Mouse (Mus musculus): ENCODE measurements around the gene Fam161b. TPM values are rescaled to one million over a fixed set of nuclear protein-coding genes. Genes with fewer than 3 reads are reported as not detected.

Gene Fam161b
- polyA plus RNA-seq (2015; fragmentation: Nextera tagmentation; extraction: Ambion mirVana): 1.0 and 1.3 TPM in 2 replicates

- peak within 1 kb of the TSS; percentile 80 for H3K4me2 ChIP-seq (ENCODE audit: low read depth, low read length)
- no peaks in the 10 kb centered on the region; the same call in 1 of the 2 replicates for H3K36me3 ChIP-seq (ENCODE audit: control insufficient read depth, insufficient read depth)
- H3K27ac ChIP-seq (ENCODE audit: low read length): peak within 1 kb of the TSS; percentile 74
- H3K4me3 ChIP-seq (ENCODE audit: low read depth, low read length): peak within 1 kb of the TSS; percentile 85
- ATAC-seq (ENCODE audit: low read depth): peak; percentile 95
- peak within 1 kb of the TSS; percentile 73 for H3K9ac ChIP-seq (ENCODE audit: low read depth, low read length)
- peaks cover 43% of the 10 kb centered on the region for H3K4me1 ChIP-seq (ENCODE audit: control insufficient read depth, low read depth, low read length)
- H3K9me3 ChIP-seq (replicated peaks; ENCODE audit: control insufficient read depth, low read length): no peaks in the 10 kb centered on the region
- WGBS (ENCODE audit: insufficient replicate concordance): under 1% methylated on average over 51 of the region's 51 CpGs
- H3K27me3 ChIP-seq (ENCODE audit: control insufficient read depth, insufficient read depth, low read depth, low read length): no peaks in the 10 kb centered on the region
Measured at GRCm38 (mm10) chr12:84361555-84362489, at the start of gene Fam161b, which contains the start of gene Coq6. TSS of gene Fam161b (minus strand) at chr12:84361833. TSS of gene Coq6 (plus strand) at chr12:84361657.

GRCm38 (mm10) chr12:84408819-84409507 is 47.3 kb upstream of the Fam161b start, which contains the start of the genes Entpd5 and Bbof1:
TSS of gene Entpd5 (minus strand) at chr12:84409029.
TSS of gene Bbof1 (plus strand) at chr12:84409071.
- WGBS (ENCODE audit: insufficient replicate concordance): 3% methylated on average over 51 of the region's 63 CpGs
- Histone ChIP-seq H3K36me3 (ENCODE audit: control insufficient read depth, insufficient read depth) (no peaks in the 10 kb centered on the region), H3K27ac (ENCODE audit: low read length) (peak within 1 kb of the TSS; percentile 78), H3K4me1 (ENCODE audit: control insufficient read depth, low read depth, low read length) (peaks cover 11% of the 10 kb centered on the region), H3K9me3 (replicated peaks; ENCODE audit: control insufficient read depth, low read length) (no peaks in the 10 kb centered on the region), H3K27me3 (ENCODE audit: control insufficient read depth, insufficient read depth, low read depth, low read length) (no peaks in the 10 kb centered on the region), H3K4me2 (ENCODE audit: low read depth, low read length) (peak within 1 kb of the TSS; percentile 98), H3K9ac (ENCODE audit: low read depth, low read length) (peak within 1 kb of the TSS; percentile 87), H3K4me3 (ENCODE audit: low read depth, low read length) (peak within 1 kb of the TSS; percentile 89)
- ATAC-seq (ENCODE audit: low read depth): peak; percentile 96

GRCm38 (mm10) chr12:84407874-84408818 is 46.5 kb upstream of the Fam161b start:
- under 1% methylated on average over 39 of the region's 52 CpGs for WGBS (ENCODE audit: insufficient replicate concordance)
- peak; percentile 58 for ATAC-seq (ENCODE audit: low read depth)
- no peaks in the 10 kb centered on the region for H3K36me3 ChIP-seq (ENCODE audit: control insufficient read depth, insufficient read depth)
- peak overlapping the region; percentile 89 for H3K4me3 ChIP-seq (ENCODE audit: low read depth, low read length)
- peaks cover 11% of the 10 kb centered on the region for H3K4me1 ChIP-seq (ENCODE audit: control insufficient read depth, low read depth, low read length)
- H3K27ac ChIP-seq (ENCODE audit: low read length): peak overlapping the region; percentile 78
- H3K9me3 ChIP-seq (replicated peaks; ENCODE audit: control insufficient read depth, low read length): no peaks in the 10 kb centered on the region
- H3K27me3 ChIP-seq (ENCODE audit: control insufficient read depth, insufficient read depth, low read depth, low read length): no peaks in the 10 kb centered on the region
- peak overlapping the region; percentile 87 for H3K9ac ChIP-seq (ENCODE audit: low read depth, low read length)
- peak overlapping the region; percentile 98 for H3K4me2 ChIP-seq (ENCODE audit: low read depth, low read length)

GRCm38 (mm10) chr12:84407259-84407658 is 45.6 kb upstream of the Fam161b start:
- Histone ChIP-seq H3K27me3 (ENCODE audit: control insufficient read depth, insufficient read depth, low read depth, low read length) (no peaks in the 10 kb centered on the region), H3K4me3 (ENCODE audit: low read depth, low read length) (no peak overlapping the region), H3K27ac (ENCODE audit: low read length) (no peak overlapping the region), H3K4me2 (ENCODE audit: low read depth, low read length) (no peak overlapping the region), H3K36me3 (ENCODE audit: control insufficient read depth, insufficient read depth) (no peaks in the 10 kb centered on the region), H3K9me3 (replicated peaks; ENCODE audit: control insufficient read depth, low read length) (no peaks in the 10 kb centered on the region), H3K4me1 (ENCODE audit: control insufficient read depth, low read depth, low read length) (peaks cover 11% of the 10 kb centered on the region), H3K9ac (ENCODE audit: low read depth, low read length) (no peak overlapping the region)
- no peak for ATAC-seq (ENCODE audit: low read depth)
- WGBS (ENCODE audit: insufficient replicate concordance): 56% methylated on average over 4 of the region's 4 CpGs

GRCm38 (mm10) chr12:84404541-84404940 is 42.9 kb upstream of the Fam161b start:
- no peaks in the 10 kb centered on the region for H3K27me3 ChIP-seq (ENCODE audit: control insufficient read depth, insufficient read depth, low read depth, low read length)
- H3K4me2 ChIP-seq (ENCODE audit: low read depth, low read length): no peak overlapping the region
- 77% methylated on average over 6 of the region's 6 CpGs for WGBS (ENCODE audit: insufficient replicate concordance)
- no peaks in the 10 kb centered on the region for H3K9me3 ChIP-seq (replicated peaks; ENCODE audit: control insufficient read depth, low read length)
- H3K4me3 ChIP-seq (ENCODE audit: low read depth, low read length): no peak overlapping the region
- peaks cover 18% of the 10 kb centered on the region for H3K4me1 ChIP-seq (ENCODE audit: control insufficient read depth, low read depth, low read length)
- H3K9ac ChIP-seq (ENCODE audit: low read depth, low read length): no peak overlapping the region
- no peaks in the 10 kb centered on the region for H3K36me3 ChIP-seq (ENCODE audit: control insufficient read depth, insufficient read depth)
- no peak for ATAC-seq (ENCODE audit: low read depth)
- no peak overlapping the region for H3K27ac ChIP-seq (ENCODE audit: low read length)

- Histone ChIP-seq H3K27me3 (ENCODE audit: control insufficient read depth, insufficient read depth, low read depth, low read length) (no peaks in the 10 kb centered on the region), H3K9me3 (replicated peaks; ENCODE audit: control insufficient read depth, low read length) (no peaks in the 10 kb centered on the region), H3K27ac (ENCODE audit: low read length) (peak overlapping the region; percentile 81), H3K4me2 (ENCODE audit: low read depth, low read length) (no peak overlapping the region), H3K4me1 (ENCODE audit: control insufficient read depth, low read depth, low read length) (peaks cover 10% of the 10 kb centered on the region), H3K9ac (ENCODE audit: low read depth, low read length) (no peak overlapping the region), H3K36me3 (ENCODE audit: control insufficient read depth, insufficient read depth) (no peaks in the 10 kb centered on the region), H3K4me3 (ENCODE audit: low read depth, low read length) (no peak overlapping the region)
- 53% methylated on average over 9 of the region's 9 CpGs for WGBS (ENCODE audit: insufficient replicate concordance)
- peak; percentile 55 for ATAC-seq (ENCODE audit: low read depth)
Measured at GRCm38 (mm10) chr12:84402923-84403322, 41.3 kb upstream of the Fam161b start.

GRCm38 (mm10) chr12:84400653-84401052 is 39.0 kb upstream of the Fam161b start:
- peaks cover 6% of the 10 kb centered on the region for H3K4me1 ChIP-seq (ENCODE audit: control insufficient read depth, low read depth, low read length)
- ATAC-seq (ENCODE audit: low read depth): peak; percentile 44
- no peaks in the 10 kb centered on the region for H3K36me3 ChIP-seq (ENCODE audit: control insufficient read depth, insufficient read depth)
- H3K4me3 ChIP-seq (ENCODE audit: low read depth, low read length): no peak overlapping the region
- no peak overlapping the region for H3K4me2 ChIP-seq (ENCODE audit: low read depth, low read length)
- WGBS (ENCODE audit: insufficient replicate concordance): 44% methylated on average over 3 of the region's 3 CpGs
- H3K27me3 ChIP-seq (ENCODE audit: control insufficient read depth, insufficient read depth, low read depth, low read length): no peaks in the 10 kb centered on the region
- H3K9ac ChIP-seq (ENCODE audit: low read depth, low read length): no peak overlapping the region
- H3K27ac ChIP-seq (ENCODE audit: low read length): peak overlapping the region; percentile 75
- H3K9me3 ChIP-seq (replicated peaks; ENCODE audit: control insufficient read depth, low read length): no peaks in the 10 kb centered on the region

- H3K4me3 ChIP-seq (ENCODE audit: low read depth, low read length): no peak overlapping the region
- no peak for ATAC-seq (ENCODE audit: low read depth)
- H3K9ac ChIP-seq (ENCODE audit: low read depth, low read length): no peak overlapping the region
Measured at GRCm38 (mm10) chr12:84400068-84400467, 38.4 kb upstream of the Fam161b start.

More at GRCm38 (mm10) chr12:84400068-84400467, 38.4 kb upstream of the Fam161b start:
- peaks cover 6% of the 10 kb centered on the region for H3K4me1 ChIP-seq (ENCODE audit: control insufficient read depth, low read depth, low read length)
- no peaks in the 10 kb centered on the region for H3K9me3 ChIP-seq (replicated peaks; ENCODE audit: control insufficient read depth, low read length)
- H3K27ac ChIP-seq (ENCODE audit: low read length): peak overlapping the region; percentile 75
- 68% methylated on average over 3 of the region's 3 CpGs for WGBS (ENCODE audit: insufficient replicate concordance)
- H3K4me2 ChIP-seq (ENCODE audit: low read depth, low read length): no peak overlapping the region
- no peaks in the 10 kb centered on the region for H3K36me3 ChIP-seq (ENCODE audit: control insufficient read depth, insufficient read depth)
- no peaks in the 10 kb centered on the region for H3K27me3 ChIP-seq (ENCODE audit: control insufficient read depth, insufficient read depth, low read depth, low read length)

All from liver, embryonic 16.5 days (tissue).